Mouse (Mus musculus): ENCODE data around the gene Tmem132c.

Tmem132c gene

GRCm38 (mm10) chr5:127282539-127283123 lies 41.0 kb downstream of the Tmem132c start:
- no peak for DNase-seq (ENCODE audit: low read depth, low spot score)

- DNase-seq (ENCODE audit: low read depth, low spot score): no peak
These were observed 45.3 kb downstream of the Tmem132c start for GRCm38 (mm10) chr5:127286886-127287285.

- DNase-seq (ENCODE audit: low read depth, low spot score): no peak
These were observed 48.1 kb downstream of the Tmem132c start for GRCm38 (mm10) chr5:127289659-127290058.

- DNase-seq (ENCODE audit: low read depth, low spot score): no peak
These were observed 49.0 kb downstream of the Tmem132c start for GRCm38 (mm10) chr5:127290461-127291250.

- no peak for DNase-seq (ENCODE audit: low read depth, low spot score)
These were observed 50.0 kb downstream of the Tmem132c start for GRCm38 (mm10) chr5:127291581-127291980.

GRCm38 (mm10) chr5:127293698-127294097 lies 52.1 kb downstream of the Tmem132c start:
- DNase-seq (ENCODE audit: low read depth, low spot score): no peak

GRCm38 (mm10) chr5:127297461-127297860 lies 55.9 kb downstream of the Tmem132c start:
- DNase-seq (ENCODE audit: low read depth, low spot score): no peak

GRCm38 (mm10) chr5:127298060-127298459 lies 56.5 kb downstream of the Tmem132c start:
- no peak for DNase-seq (ENCODE audit: low read depth, low spot score)

- DNase-seq (ENCODE audit: low read depth, low spot score): no peak
These were observed 57.4 kb downstream of the Tmem132c start for GRCm38 (mm10) chr5:127299010-127299409.

GRCm38 (mm10) chr5:127300597-127301254 lies 59.1 kb downstream of the Tmem132c start:
- no peak for DNase-seq (ENCODE audit: low read depth, low spot score)

GRCm38 (mm10) chr5:127305312-127305711 lies 63.7 kb downstream of the Tmem132c start:
- DNase-seq (ENCODE audit: low read depth, low spot score): no peak

GRCm38 (mm10) chr5:127305719-127306118 lies 64.1 kb downstream of the Tmem132c start:
- DNase-seq (ENCODE audit: low read depth, low spot score): no peak

GRCm38 (mm10) chr5:127306726-127307125 lies 65.1 kb downstream of the Tmem132c start:
- DNase-seq (ENCODE audit: low read depth, low spot score): no peak

- no peak for DNase-seq (ENCODE audit: low read depth, low spot score)
These were observed 68.9 kb downstream of the Tmem132c start for GRCm38 (mm10) chr5:127310318-127311004.

- no peak for DNase-seq (ENCODE audit: low read depth, low spot score)
These were observed 69.4 kb downstream of the Tmem132c start for GRCm38 (mm10) chr5:127311005-127311331.

- DNase-seq (ENCODE audit: low read depth, low spot score): no peak
These were observed 72.0 kb downstream of the Tmem132c start for GRCm38 (mm10) chr5:127313634-127314033.

- no peak for DNase-seq (ENCODE audit: low read depth, low spot score)
These were observed 77.6 kb downstream of the Tmem132c start for GRCm38 (mm10) chr5:127319096-127319779.

GRCm38 (mm10) chr5:127324645-127325044 lies 83.0 kb downstream of the Tmem132c start:
- DNase-seq (ENCODE audit: low read depth, low spot score): no peak

- no peak for DNase-seq (ENCODE audit: low read depth, low spot score)
These were observed 94.7 kb downstream of the Tmem132c start for GRCm38 (mm10) chr5:127336048-127336907.

- no peak for DNase-seq (ENCODE audit: low read depth, low spot score)
These were observed 95.3 kb downstream of the Tmem132c start for GRCm38 (mm10) chr5:127336908-127337265.

- DNase-seq (ENCODE audit: low read depth, low spot score): no peak
These were observed 97.4 kb downstream of the Tmem132c start for GRCm38 (mm10) chr5:127339016-127339435.
